Mouse (Mus musculus) CH12.LX (cell line): Measurements from ENCODE around the gene Calm5. TPM values are rescaled to one million over a fixed set of nuclear protein-coding genes. Genes with fewer than 3 reads are reported as not detected.

Experiments used
- DNase-seq: peaks from one replicate; pipeline ENCODE4 v3.0.0-alpha.2; 2013; ENCODE audit errors: extremely low read depth
- H3K27ac ChIP-seq: 2 replicates; pipeline ENCODE4 v1.5.1; 2012; ENCODE audit warnings: low read depth, mild to moderate bottlenecking, control low read depth, moderate library complexity; ENCODE audit not compliant: insufficient read depth
- H3K27me3 ChIP-seq: replicated peaks from 2 replicates; pipeline ENCODE3; 2012; ENCODE audit warnings: inconsistent platforms
- H3K36me3 ChIP-seq, 2 experiments: replicated peaks in 1 of 2; 2 replicates each; pipeline versions ENCODE3 to v1.6.1; 2012; ENCODE audit warnings: inconsistent platforms in 1 of 2, low read length in 1 of 2, mild to moderate bottlenecking in 1 of 2, mixed read lengths in 1 of 2, moderate library complexity in 1 of 2; ENCODE audit not compliant: control insufficient read depth in 1 of 2, insufficient read depth in 1 of 2
- H3K4me1 ChIP-seq, 2 experiments: 2 replicates each; pipeline ENCODE4 v1.6.1; 2012; ENCODE audit warnings: inconsistent platforms in 1 of 2, moderate library complexity in 1 of 2; ENCODE audit not compliant: insufficient read depth in 2 of 2, control insufficient read depth in 1 of 2
- H3K4me2 ChIP-seq: 2 replicates; pipeline ENCODE4 v1.6.1; 2012; ENCODE audit warnings: low read depth, mild to moderate bottlenecking, control low read depth; ENCODE audit not compliant: poor library complexity, insufficient read depth, severe bottlenecking
- H3K4me3 ChIP-seq, 3 experiments: fragments of 150-350 bp in 1 of 3; sonication (generic) in 1 of 3; replicated peaks in 1 of 3; 2 replicates each; pipeline versions ENCODE3 to v1.5.1; 2011 to 2012; ENCODE audit warnings: low read depth in 2 of 3, low read length in 2 of 3, mild to moderate bottlenecking in 2 of 3, moderate library complexity in 2 of 3, control low read depth in 1 of 3, improper control_type of control experiment in 1 of 3, inconsistent platforms in 1 of 3, mixed read lengths in 1 of 3; ENCODE audit not compliant: poor library complexity in 1 of 3
- H3K79me2 ChIP-seq: replicated peaks from 2 replicates; pipeline ENCODE4 v1.6.1; 2012; ENCODE audit warnings: mild to moderate bottlenecking, moderate library complexity; ENCODE audit not compliant: control insufficient read depth, poor library complexity, insufficient read depth, severe bottlenecking; ENCODE audit errors: extremely low read depth
- H3K9ac ChIP-seq: 2 replicates; pipeline ENCODE4 v1.6.1; 2012; ENCODE audit warnings: low read depth, mild to moderate bottlenecking, control low read depth, moderate library complexity; ENCODE audit not compliant: insufficient read depth
- H3K9me3 ChIP-seq: replicated peaks from 2 replicates; pipeline ENCODE3; 2012; ENCODE audit warnings: low read length, inconsistent platforms, mixed read lengths
- BHLHE40 ChIP-seq: IDR thresholded peaks from 2 replicates; pipeline ENCODE4 v1.6.1; 2011; ENCODE audit warnings: mild to moderate bottlenecking, low read depth, low read length, improper control_type of control experiment
- CHD1 ChIP-seq: IDR thresholded peaks from 2 replicates; pipeline ENCODE4 v1.6.1; 2012; ENCODE audit warnings: low read depth, low read length, improper control_type of control experiment, inconsistent platforms
- CTCF ChIP-seq, 2 experiments: IDR thresholded peaks in 1 of 2; conservative IDR thresholded peaks in 1 of 2; 2 replicates each; pipeline ENCODE4 v1.5.1; 2011 to 2012; ENCODE audit warnings: low read depth in 2 of 2, low read length in 2 of 2, improper control_type of control experiment in 1 of 2, inconsistent platforms in 1 of 2, mild to moderate bottlenecking in 1 of 2, moderate library complexity in 1 of 2
- E2F4 ChIP-seq: IDR thresholded peaks from 2 replicates; pipeline ENCODE4 v1.6.1; 2011; ENCODE audit warnings: low read depth, low read length, improper control_type of control experiment; ENCODE audit not compliant: insufficient replicate concordance
- ELF1 ChIP-seq: IDR thresholded peaks from 2 replicates; pipeline ENCODE4 v1.6.1; 2014; ENCODE audit warnings: low read depth, mild to moderate bottlenecking, inconsistent platforms, low read length, improper control_type of control experiment
- EP300 ChIP-seq: IDR thresholded peaks from 2 replicates; pipeline ENCODE4 v1.6.1; 2011; ENCODE audit warnings: low read length, improper control_type of control experiment
- HCFC1 ChIP-seq: IDR thresholded peaks from 2 replicates; pipeline ENCODE4 v1.6.1; 2012; ENCODE audit warnings: low read depth, mild to moderate bottlenecking, inconsistent platforms, low read length, improper control_type of control experiment
- IRF4 ChIP-seq: IDR thresholded peaks from 2 replicates; pipeline ENCODE4 v1.6.1; 2014; ENCODE audit warnings: low read depth, mild to moderate bottlenecking, inconsistent platforms, low read length, improper control_type of control experiment
- JUN ChIP-seq: IDR thresholded peaks from 2 replicates; pipeline ENCODE4 v1.6.1; 2011; ENCODE audit warnings: low read depth, mild to moderate bottlenecking, low read length, improper control_type of control experiment, moderate library complexity; ENCODE audit not compliant: insufficient read depth
- JUND ChIP-seq: conservative IDR thresholded peaks from 2 replicates; pipeline ENCODE4 v1.6.1; 2011; ENCODE audit warnings: low read depth, low read length, improper control_type of control experiment
- MAX ChIP-seq: IDR thresholded peaks from 2 replicates; pipeline ENCODE4 v1.6.1; 2011; ENCODE audit warnings: low read length, improper control_type of control experiment
- MAZ ChIP-seq: IDR thresholded peaks from 2 replicates; pipeline ENCODE4 v1.6.1; 2012; ENCODE audit warnings: low read depth, mild to moderate bottlenecking, inconsistent platforms, low read length, improper control_type of control experiment, moderate library complexity
- MEF2A ChIP-seq: IDR thresholded peaks from 2 replicates; pipeline ENCODE4 v1.6.1; 2014; ENCODE audit warnings: low read depth, mild to moderate bottlenecking, inconsistent platforms, low read length, improper control_type of control experiment, borderline replicate concordance
- MYC ChIP-seq: IDR thresholded peaks from 2 replicates; pipeline ENCODE4 v1.6.1; 2011; ENCODE audit warnings: low read depth, mild to moderate bottlenecking, improper control_type of control experiment, low read length
- NRF1 ChIP-seq: IDR thresholded peaks from 2 replicates; pipeline ENCODE4 v1.6.1; 2014; ENCODE audit warnings: low read depth, mild to moderate bottlenecking, inconsistent platforms, low read length, improper control_type of control experiment, moderate library complexity
- PAX5 ChIP-seq: IDR thresholded peaks from 2 replicates; pipeline ENCODE4 v1.6.1; 2012; ENCODE audit warnings: low read length, inconsistent platforms, mixed read lengths
- POLR2A ChIP-seq: IDR thresholded peaks from 2 replicates; pipeline ENCODE4 v1.6.1; 2011; ENCODE audit warnings: low read depth, mild to moderate bottlenecking, improper control_type of control experiment, low read length
- POLR2AphosphoS2 ChIP-seq: IDR thresholded peaks from 2 replicates; pipeline ENCODE4 v1.6.1; 2011; ENCODE audit warnings: low read depth, low read length, improper control_type of control experiment
- RCOR1 ChIP-seq: conservative IDR thresholded peaks from 2 replicates; pipeline ENCODE4 v1.6.1; 2012; ENCODE audit warnings: low read depth, mild to moderate bottlenecking, inconsistent platforms, low read length, improper control_type of control experiment
- SIN3A ChIP-seq: IDR thresholded peaks from 2 replicates; pipeline ENCODE4 v1.6.1; 2012; ENCODE audit warnings: low read length, improper control_type of control experiment, inconsistent platforms
- SMC3 ChIP-seq: IDR thresholded peaks from 2 replicates; pipeline ENCODE4 v1.6.1; 2011; ENCODE audit warnings: low read depth, low read length, improper control_type of control experiment
- TBP ChIP-seq: conservative IDR thresholded peaks from 2 replicates; pipeline ENCODE4 v1.6.1; 2011; ENCODE audit warnings: low read depth, low read length, improper control_type of control experiment
- TCF12 ChIP-seq: IDR thresholded peaks from 2 replicates; pipeline ENCODE4 v1.6.1; 2014; ENCODE audit warnings: low read depth, mild to moderate bottlenecking, inconsistent platforms, low read length, improper control_type of control experiment
- UBTF ChIP-seq: IDR thresholded peaks from 2 replicates; pipeline ENCODE4 v1.6.1; 2012; ENCODE audit warnings: low read depth, mild to moderate bottlenecking, inconsistent platforms, low read length, improper control_type of control experiment, moderate library complexity
- ZC3H11A ChIP-seq: IDR thresholded peaks from 2 replicates; pipeline ENCODE4 v1.6.1; 2012; ENCODE audit warnings: low read depth, mild to moderate bottlenecking, inconsistent platforms, low read length, improper control_type of control experiment
- ZKSCAN1 ChIP-seq: IDR thresholded peaks from 2 replicates; pipeline ENCODE4 v1.6.1; 2012; ENCODE audit warnings: low read depth, inconsistent platforms, low read length, improper control_type of control experiment, borderline replicate concordance
- ZNF384 ChIP-seq: IDR thresholded peaks from 2 replicates; pipeline ENCODE4 v1.6.1; 2012; ENCODE audit warnings: low read depth, low read length, improper control_type of control experiment, inconsistent platforms
- dilution Hi-C: fragments of 300-500 bp; cut with MboI; formaldehyde crosslinking; loops from 2 replicates; pipeline ENCODE4 v1.14.3; 2020; ENCODE audit warnings: low sequenced_read_pairs; ENCODE audit not compliant: extremely low pct_unique_long_range_greater_than_20kb, extremely low pct_ligation_motif_present
- in situ Hi-C: fragments of 300-500 bp; cut with MboI; formaldehyde crosslinking; loops from 3 replicates; pipeline ENCODE4 v1.14.3; 2019; ENCODE audit warnings: low sequenced_read_pairs, low pct_ligation_motif_present, low pct_unique_long_range_greater_than_20kb, mixed read lengths
- polyA plus RNA-seq: library from polyadenylated mRNA; unstranded; fragments of >175 nt; gene quantifications from 2 replicates; pipeline ENCODE4 v1.2.1, GENCODE M21; 2012; ENCODE audit warnings: low read depth; ENCODE audit not compliant: insufficient read length
- total RNA-seq, 2 experiments: library from RNA; depleted of rRNA; stranded (reverse); fragments of 300-350 nt in 1 of 2; fragments of >200 nt in 1 of 2; gene quantifications; 2 replicates each; pipeline ENCODE4 v1.2.3; 2012 to 2014

The Calm5 gene
- total and polyA plus RNA-seq, 3 experiments: not detected

GRCm38 (mm10) chr13:3866355-3867052, 12.5 kb downstream of the Calm5 start:
- no peaks in the 10 kb centered on the region for H3K9me3 ChIP-seq
- TF ChIP-seq UBTF (no peak), ZNF384 (no peak), NRF1 (no peak), SMC3 (no peak), POLR2AphosphoS2 (no peak), PAX5 (no peak), MEF2A (no peak), TBP (no peak), BHLHE40 (no peak), MAX (no peak), ELF1 (no peak), EP300 (no peak), JUND (no peak), HCFC1 (no peak), CTCF (conservative IDR thresholded peaks at IDR 0.05 in 1 of 2, IDR thresholded peaks at IDR 0.05 in 1 of 2; ENCODE audit: low read depth in 2 of 2, low read length in 2 of 2) (no peak)
- TF ChIP-seq, all 38 proteins: peak for 0
- no peak overlapping the region for H3K4me3 ChIP-seq
- DNase-seq: no peak
- H3K4me2 ChIP-seq: no peak overlapping the region
- no peaks in the 10 kb centered on the region for H3K79me2 ChIP-seq
- no peak overlapping the region for H3K9ac ChIP-seq
- dilution Hi-C loops (no loop called here), in situ Hi-C loops (no loop called here)
- peaks cover 0 to 6% of the 10 kb centered on the region in 2 experiments; a peak in 2 of 4 replicates for H3K4me1 ChIP-seq
- no peaks in the 10 kb centered on the region for H3K27me3 ChIP-seq
- no peak overlapping the region for H3K27ac ChIP-seq
- H3K36me3 ChIP-seq: no peaks in the 10 kb centered on the region

- Histone ChIP-seq H3K4me1 (peaks cover 0 to 6% of the 10 kb centered on the region in 2 experiments; a peak in 2 of 4 replicates), H3K79me2 (no peaks in the 10 kb centered on the region), H3K9me3 (no peaks in the 10 kb centered on the region), H3K27me3 (no peaks in the 10 kb centered on the region), H3K4me2 (no peak overlapping the region), H3K4me3 (no peak overlapping the region), H3K9ac (no peak overlapping the region), H3K27ac (no peak overlapping the region), H3K36me3 (no peaks in the 10 kb centered on the region)
- no peak for TF ChIP-seq RCOR1
- TF ChIP-seq ELF1: no peak
- no peak for TF ChIP-seq POLR2AphosphoS2
- no peak for TF ChIP-seq TCF12
- TF ChIP-seq MYC: no peak
- no peak for TF ChIP-seq JUN
- no peak for TF ChIP-seq MAZ
- no peak for TF ChIP-seq MEF2A
- TF ChIP-seq ZNF384: no peak
- no peak for TF ChIP-seq POLR2A
- no peak for TF ChIP-seq NRF1
- no peak for TF ChIP-seq E2F4
- TF ChIP-seq PAX5: no peak
- TF ChIP-seq ZKSCAN1: no peak
- no peak for TF ChIP-seq IRF4
- no peak for TF ChIP-seq MAX
- TF ChIP-seq ZC3H11A: no peak
- TF ChIP-seq TBP: no peak
- no peak for TF ChIP-seq SIN3A
- TF ChIP-seq CHD1: no peak
- dilution Hi-C loops: no loop called here
- in situ Hi-C loops: no loop called here
- DNase-seq: no peak
Observed at GRCm38 (mm10) chr13:3867158-3867557, 13.2 kb downstream of the Calm5 start.
